Mouse (Mus musculus): Measurements from ENCODE around the gene Gsta2. TPM values are rescaled to one million over a fixed set of nuclear protein-coding genes. Genes with fewer than 3 reads are reported as not detected.

The Gsta2 gene
- polyA plus RNA-seq, 1 experiment from 2014 or later: 31.3 TPM

DNA sequence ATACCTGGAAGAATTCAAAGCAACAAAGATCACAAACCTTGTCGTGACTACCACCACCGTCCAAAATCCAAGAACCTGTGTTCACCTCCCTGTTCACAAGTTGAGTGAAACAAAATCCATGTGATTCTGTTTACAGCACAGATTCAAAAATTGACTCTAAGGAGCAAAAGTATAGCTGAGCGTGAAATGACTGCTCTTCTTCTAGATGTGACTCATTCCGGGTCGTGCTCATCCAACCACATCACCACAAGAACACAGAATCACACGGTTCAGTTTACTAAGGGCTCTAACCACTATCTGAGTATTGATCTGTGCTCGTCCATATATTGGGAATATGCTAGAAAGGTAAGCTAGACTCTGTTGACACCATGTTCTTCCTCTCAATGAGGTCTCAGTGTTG is 31.4 kb upstream of the Gsta2 start:
- WGBS: 86% methylated on average over 7 of the region's 7 CpGs
- ATAC-seq (ENCODE audit: insufficient read depth, low FRiP score): no peak
- no peak overlapping the region for H3K9ac ChIP-seq (ENCODE audit: low read length)

DNA sequence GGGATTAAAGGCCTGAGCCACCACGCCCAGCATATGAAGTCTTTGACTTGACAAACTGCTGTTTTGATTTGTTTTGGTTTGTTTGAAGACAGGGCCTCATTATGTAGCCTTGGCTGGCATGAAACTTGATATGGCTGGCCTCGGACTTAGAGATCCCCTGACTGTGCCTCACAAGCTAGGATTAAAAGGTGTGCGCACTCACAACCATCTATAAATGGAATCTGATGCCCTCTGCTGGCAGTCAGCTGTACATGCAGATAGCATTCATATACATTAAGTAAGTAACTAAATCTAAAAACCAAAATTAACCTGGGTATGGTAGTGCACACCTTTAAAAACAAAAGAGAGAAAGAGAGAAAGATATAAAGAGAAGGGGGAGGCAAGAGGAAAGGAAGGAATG is 30.3 kb upstream of the Gsta2 start:
- H3K27ac ChIP-seq (ENCODE audit: low read length): no peak overlapping the region
- ATAC-seq (ENCODE audit: insufficient read depth, low FRiP score): no peak
- H3K36me3 ChIP-seq (ENCODE audit: control insufficient read depth, insufficient read depth, low read length): no peaks in the 10 kb centered on the region
- WGBS: 47% methylated on average over 3 of the region's 3 CpGs
- no peaks in the 10 kb centered on the region for H3K27me3 ChIP-seq (ENCODE audit: control insufficient read depth, insufficient read depth, low read length)
- no peaks in the 10 kb centered on the region for H3K4me1 ChIP-seq (ENCODE audit: control insufficient read depth, insufficient read depth, low read length)
- no peak overlapping the region for H3K4me2 ChIP-seq (ENCODE audit: low read depth, low read length)
- H3K9ac ChIP-seq (ENCODE audit: low read length): no peak overlapping the region
- H3K4me3 ChIP-seq (replicated peaks; ENCODE audit: low read length): no peak overlapping the region
- H3K9me3 ChIP-seq (replicated peaks; ENCODE audit: control insufficient read depth, low read length): no peaks in the 10 kb centered on the region

More for the DNA sequence above, 31.4 kb upstream of the Gsta2 start:
- Histone ChIP-seq H3K9me3 (replicated peaks; ENCODE audit: control insufficient read depth, low read length) (no peaks in the 10 kb centered on the region), H3K4me3 (replicated peaks; ENCODE audit: low read length) (no peak overlapping the region), H3K36me3 (ENCODE audit: control insufficient read depth, insufficient read depth, low read length) (no peaks in the 10 kb centered on the region), H3K27me3 (ENCODE audit: control insufficient read depth, insufficient read depth, low read length) (no peaks in the 10 kb centered on the region), H3K4me1 (ENCODE audit: control insufficient read depth, insufficient read depth, low read length) (no peaks in the 10 kb centered on the region), H3K27ac (ENCODE audit: low read length) (no peak overlapping the region), H3K4me2 (ENCODE audit: low read depth, low read length) (no peak overlapping the region)

DNA sequence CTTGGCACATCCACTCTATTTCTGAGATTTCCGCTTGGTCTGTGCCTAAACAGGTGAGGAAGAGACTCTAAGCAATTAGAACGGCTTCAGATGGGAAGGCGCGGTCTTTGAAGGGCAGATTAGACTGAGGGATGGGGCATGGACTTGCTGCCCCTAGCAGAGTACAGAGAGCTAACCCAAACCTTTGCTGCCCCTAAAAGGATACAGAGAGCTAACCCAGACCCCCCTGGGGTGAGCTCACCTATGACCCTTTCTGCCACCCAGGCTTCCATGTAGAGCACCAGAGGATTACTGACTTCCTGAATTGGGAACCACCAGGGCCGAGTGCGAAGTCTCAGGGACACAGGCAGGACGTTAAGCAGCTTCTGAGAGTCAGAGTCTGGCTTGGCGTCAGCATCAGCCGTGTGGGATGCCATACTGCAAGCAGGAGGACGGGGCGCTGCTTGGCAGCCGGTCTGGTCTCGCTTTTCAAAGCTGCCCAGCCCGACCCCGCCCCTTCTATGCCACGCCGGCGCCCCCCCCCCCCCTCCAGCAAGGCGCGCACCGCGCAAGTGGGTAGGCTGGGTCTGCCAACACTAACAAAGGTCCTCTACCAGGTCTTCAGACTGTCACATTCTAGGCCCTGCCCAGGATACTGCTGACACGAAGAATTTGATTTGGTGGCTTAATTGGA is 22.7 kb upstream of the Gsta2 start, which contains the start of gene Ooep:
Gene Ooep (minus strand): TSS at position 613 of the 673 bp plus-strand sequence.
- ATAC-seq (ENCODE audit: insufficient read depth, low FRiP score): peak; percentile 60
- H3K9me3 ChIP-seq (replicated peaks; ENCODE audit: control insufficient read depth, low read length): no peaks in the 10 kb centered on the region
- H3K9ac ChIP-seq (ENCODE audit: low read length): peak within 1 kb of the TSS; percentile 43

DNA sequence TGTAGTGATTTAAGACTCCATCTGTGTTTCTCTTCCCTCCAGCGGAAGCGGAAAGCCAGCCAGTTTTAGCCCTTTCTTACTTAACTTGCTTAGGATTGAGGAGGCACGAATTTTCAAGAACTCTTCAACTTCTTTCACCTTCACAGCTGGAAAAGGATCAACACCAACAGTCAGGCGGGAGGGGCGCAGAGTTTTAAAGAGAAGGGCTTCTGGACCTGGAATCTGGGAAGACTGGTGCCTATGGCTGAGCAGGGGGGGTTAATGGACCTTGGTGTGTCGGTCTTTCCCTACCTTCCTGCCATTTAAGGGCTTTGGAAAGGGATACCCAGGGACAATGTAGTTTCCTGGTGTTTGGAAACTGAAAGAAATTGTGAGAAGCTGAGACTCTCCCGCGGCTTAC is 22.0 kb upstream of the Gsta2 start:
- Histone ChIP-seq H3K27ac (ENCODE audit: low read length) (no peak overlapping the region), H3K9ac (ENCODE audit: low read length) (no peak overlapping the region), H3K4me2 (ENCODE audit: low read depth, low read length) (peak overlapping the region; percentile 54; the same call in 1 of the 2 replicates), H3K36me3 (ENCODE audit: control insufficient read depth, insufficient read depth, low read length) (no peaks in the 10 kb centered on the region), H3K9me3 (replicated peaks; ENCODE audit: control insufficient read depth, low read length) (no peaks in the 10 kb centered on the region), H3K27me3 (ENCODE audit: control insufficient read depth, insufficient read depth, low read length) (peaks cover 8% of the 10 kb centered on the region; the same call in 1 of the 2 replicates), H3K4me3 (replicated peaks; ENCODE audit: low read length) (peak overlapping the region; percentile 28), H3K4me1 (ENCODE audit: control insufficient read depth, insufficient read depth, low read length) (peaks cover 3% of the 10 kb centered on the region)
- 52% methylated on average over 8 of the region's 8 CpGs for WGBS
- no peak for ATAC-seq (ENCODE audit: insufficient read depth, low FRiP score)

More for the DNA sequence above, 22.7 kb upstream of the Gsta2 start, which contains the start of gene Ooep:
- 4% methylated on average over 21 of the region's 23 CpGs for WGBS
- no peak within 1 kb of the TSS for H3K27ac ChIP-seq (ENCODE audit: low read length)
- H3K4me3 ChIP-seq (replicated peaks; ENCODE audit: low read length): peak within 1 kb of the TSS; percentile 28
- H3K27me3 ChIP-seq (ENCODE audit: control insufficient read depth, insufficient read depth, low read length): peaks cover 8% of the 10 kb centered on the region; the same call in 1 of the 2 replicates
- H3K36me3 ChIP-seq (ENCODE audit: control insufficient read depth, insufficient read depth, low read length): no peaks in the 10 kb centered on the region
- H3K4me2 ChIP-seq (ENCODE audit: low read depth, low read length): peak within 1 kb of the TSS; percentile 54
- peaks cover 3% of the 10 kb centered on the region for H3K4me1 ChIP-seq (ENCODE audit: control insufficient read depth, insufficient read depth, low read length)

DNA sequence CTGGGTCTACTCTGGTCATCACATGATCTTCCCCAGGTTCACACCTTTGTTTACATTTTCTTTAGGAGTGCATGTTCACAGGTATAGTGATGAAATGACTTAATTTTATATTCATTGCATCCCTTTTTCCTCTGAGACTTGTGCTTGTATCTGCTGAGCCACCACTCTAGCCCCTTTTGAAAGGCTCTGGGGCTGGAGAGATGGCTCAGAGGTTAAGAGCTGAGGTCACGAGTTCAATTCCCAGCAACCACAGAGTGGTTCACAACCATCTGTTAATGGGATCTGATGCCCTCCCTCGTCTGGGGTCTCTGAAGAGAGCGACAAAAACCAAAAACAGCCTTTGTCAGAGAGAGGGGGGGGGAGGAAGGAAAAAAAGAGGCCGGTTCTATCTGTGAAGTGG is 19.9 kb upstream of the Gsta2 start:
- no peak for ATAC-seq (ENCODE audit: insufficient read depth, low FRiP score)
- WGBS: 67% methylated on average over 4 of the region's 4 CpGs

DNA sequence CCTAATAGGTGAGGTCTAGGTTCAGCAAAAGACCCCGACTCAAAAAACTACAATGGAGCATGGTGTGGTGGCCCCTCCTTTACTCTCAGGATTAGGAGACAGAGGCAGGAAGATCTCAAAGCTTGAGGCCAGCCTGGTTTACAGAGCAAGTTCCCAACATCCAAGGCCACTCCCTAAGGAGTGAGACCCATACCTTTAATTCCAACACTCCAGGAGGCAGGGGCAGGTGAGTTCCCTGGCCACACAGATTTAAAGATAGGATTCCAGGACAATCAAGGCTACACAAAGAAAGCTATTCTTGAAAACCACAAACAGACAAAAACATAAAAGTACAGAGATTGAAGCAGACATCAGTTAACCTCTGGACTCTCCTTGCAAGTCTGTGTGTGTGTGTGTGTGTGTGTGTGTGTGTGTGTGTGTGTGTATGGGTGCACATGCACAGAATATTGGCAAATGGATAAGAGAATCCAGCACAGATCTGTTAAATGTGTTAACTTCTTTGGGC is 19.3 kb upstream of the Gsta2 start:
- 72% methylated on average over 1 of the region's 1 CpGs for WGBS
- Histone ChIP-seq H3K9me3 (replicated peaks; ENCODE audit: control insufficient read depth, low read length) (no peaks in the 10 kb centered on the region), H3K36me3 (ENCODE audit: control insufficient read depth, insufficient read depth, low read length) (no peaks in the 10 kb centered on the region), H3K27me3 (ENCODE audit: control insufficient read depth, insufficient read depth, low read length) (peaks cover 8% of the 10 kb centered on the region; the same call in 1 of the 2 replicates), H3K9ac (ENCODE audit: low read length) (no peak overlapping the region), H3K4me1 (ENCODE audit: control insufficient read depth, insufficient read depth, low read length) (peaks cover 3% of the 10 kb centered on the region), H3K4me2 (ENCODE audit: low read depth, low read length) (no peak overlapping the region), H3K27ac (ENCODE audit: low read length) (no peak overlapping the region), H3K4me3 (replicated peaks; ENCODE audit: low read length) (no peak overlapping the region)
- ATAC-seq (ENCODE audit: insufficient read depth, low FRiP score): no peak

More for the DNA sequence above, 19.9 kb upstream of the Gsta2 start:
- peaks cover 3% of the 10 kb centered on the region for H3K4me1 ChIP-seq (ENCODE audit: control insufficient read depth, insufficient read depth, low read length)
- H3K9ac ChIP-seq (ENCODE audit: low read length): no peak overlapping the region
- H3K4me2 ChIP-seq (ENCODE audit: low read depth, low read length): no peak overlapping the region
- H3K4me3 ChIP-seq (replicated peaks; ENCODE audit: low read length): no peak overlapping the region
- H3K9me3 ChIP-seq (replicated peaks; ENCODE audit: control insufficient read depth, low read length): no peaks in the 10 kb centered on the region
- peaks cover 8% of the 10 kb centered on the region; the same call in 1 of the 2 replicates for H3K27me3 ChIP-seq (ENCODE audit: control insufficient read depth, insufficient read depth, low read length)
- H3K36me3 ChIP-seq (ENCODE audit: control insufficient read depth, insufficient read depth, low read length): no peaks in the 10 kb centered on the region
- no peak overlapping the region for H3K27ac ChIP-seq (ENCODE audit: low read length)

DNA sequence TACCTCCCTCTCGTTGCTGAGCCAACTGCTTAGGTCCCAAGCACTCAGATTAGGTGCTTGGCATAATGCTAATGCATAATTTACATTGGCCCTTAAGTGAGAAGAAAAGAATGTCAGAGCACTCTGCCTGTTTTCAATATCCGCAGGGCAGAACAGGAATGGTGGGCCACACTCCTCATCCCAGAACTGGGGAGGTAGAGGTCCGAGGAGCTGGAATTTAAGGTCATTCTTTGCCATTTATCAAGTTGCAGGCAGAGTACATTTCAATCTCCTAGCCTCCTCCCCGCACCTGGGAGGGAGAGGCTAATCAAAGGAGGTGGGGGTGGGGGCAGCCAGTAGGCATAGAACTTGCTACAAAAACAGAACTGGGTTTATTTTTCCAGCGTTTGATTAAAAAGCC is 18.8 kb upstream of the Gsta2 start:
- peak; percentile 33; the same call in 1 of the 2 replicates for ATAC-seq (ENCODE audit: insufficient read depth, low FRiP score)
- WGBS: 31% methylated on average over 5 of the region's 5 CpGs

DNA sequence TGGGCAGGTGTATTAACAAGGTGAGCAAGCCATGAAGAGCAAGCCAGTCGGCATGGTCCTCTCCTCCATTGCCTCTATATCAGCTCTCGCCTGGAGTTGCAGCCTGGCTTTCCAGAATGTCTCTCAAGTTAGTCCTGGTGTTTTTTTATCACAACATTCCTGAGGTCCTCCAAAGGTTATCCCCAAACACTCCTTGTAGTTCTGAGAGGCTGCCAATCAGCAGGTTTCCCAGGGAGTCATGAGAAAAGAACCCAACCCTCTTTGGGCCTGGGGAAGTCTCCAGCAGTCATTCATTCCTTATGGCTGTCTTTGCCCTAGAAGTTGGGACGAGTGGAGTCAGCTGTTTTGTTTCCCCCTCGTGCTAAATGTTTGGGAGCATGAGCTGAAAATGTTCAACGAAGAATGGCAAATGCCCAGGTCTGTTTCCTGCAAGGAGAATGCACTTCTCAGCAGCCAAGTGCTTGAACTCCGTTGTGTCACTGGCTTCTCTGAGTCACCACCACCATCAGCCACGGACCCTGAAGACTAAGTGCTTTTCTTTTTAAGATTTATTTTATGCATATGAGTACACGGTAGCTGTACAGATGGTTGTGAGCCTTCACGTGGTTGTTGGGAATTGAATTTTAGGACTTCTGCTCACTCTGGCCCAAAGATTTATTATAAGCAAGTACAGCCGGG is 17.4 kb upstream of the Gsta2 start:
- Histone ChIP-seq H3K27me3 (ENCODE audit: control insufficient read depth, insufficient read depth, low read length) (peaks cover 4% of the 10 kb centered on the region; the same call in 1 of the 2 replicates), H3K27ac (ENCODE audit: low read length) (no peak overlapping the region), H3K4me2 (ENCODE audit: low read depth, low read length) (no peak overlapping the region), H3K4me3 (replicated peaks; ENCODE audit: low read length) (no peak overlapping the region), H3K9ac (ENCODE audit: low read length) (no peak overlapping the region), H3K9me3 (replicated peaks; ENCODE audit: control insufficient read depth, low read length) (no peaks in the 10 kb centered on the region), H3K4me1 (ENCODE audit: control insufficient read depth, insufficient read depth, low read length) (no peaks in the 10 kb centered on the region; the same call in 1 of the 2 replicates), H3K36me3 (ENCODE audit: control insufficient read depth, insufficient read depth, low read length) (no peaks in the 10 kb centered on the region)
- WGBS: 78% methylated on average over 10 of the region's 10 CpGs
- no peak for ATAC-seq (ENCODE audit: insufficient read depth, low FRiP score)

More for the DNA sequence above, 18.8 kb upstream of the Gsta2 start:
- Histone ChIP-seq H3K9me3 (replicated peaks; ENCODE audit: control insufficient read depth, low read length) (no peaks in the 10 kb centered on the region), H3K27me3 (ENCODE audit: control insufficient read depth, insufficient read depth, low read length) (peaks cover 8% of the 10 kb centered on the region; the same call in 1 of the 2 replicates), H3K4me3 (replicated peaks; ENCODE audit: low read length) (no peak overlapping the region), H3K4me1 (ENCODE audit: control insufficient read depth, insufficient read depth, low read length) (peaks cover 3% of the 10 kb centered on the region), H3K9ac (ENCODE audit: low read length) (no peak overlapping the region), H3K4me2 (ENCODE audit: low read depth, low read length) (no peak overlapping the region), H3K27ac (ENCODE audit: low read length) (no peak overlapping the region), H3K36me3 (ENCODE audit: control insufficient read depth, insufficient read depth, low read length) (no peaks in the 10 kb centered on the region)

DNA sequence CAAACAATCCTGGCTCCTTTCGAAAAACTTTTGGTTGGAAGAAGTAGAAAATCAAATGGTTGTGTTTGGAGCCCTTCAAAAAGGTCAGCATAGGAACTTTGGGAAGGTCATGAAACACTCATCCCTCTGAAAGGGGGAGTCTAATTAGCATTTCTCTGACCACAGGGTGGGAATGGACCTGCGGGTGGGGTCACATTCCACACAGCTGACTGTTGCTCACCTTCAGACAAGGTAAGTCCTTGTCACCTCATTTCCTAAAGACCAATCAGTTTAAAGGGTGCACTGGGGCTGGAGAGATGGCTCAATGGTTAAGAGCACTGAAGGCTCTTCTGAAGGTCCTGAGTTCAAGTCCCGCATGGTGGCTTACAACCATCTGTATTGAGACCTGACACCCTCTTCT is 15.9 kb upstream of the Gsta2 start:
- H3K4me3 ChIP-seq (replicated peaks; ENCODE audit: low read length): no peak overlapping the region
- 92% methylated on average over 3 of the region's 3 CpGs for WGBS
- ATAC-seq (ENCODE audit: insufficient read depth, low FRiP score): no peak
- H3K36me3 ChIP-seq (ENCODE audit: control insufficient read depth, insufficient read depth, low read length): no peaks in the 10 kb centered on the region
- no peak overlapping the region for H3K9ac ChIP-seq (ENCODE audit: low read length)
- no peak overlapping the region for H3K27ac ChIP-seq (ENCODE audit: low read length)
- H3K9me3 ChIP-seq (replicated peaks; ENCODE audit: control insufficient read depth, low read length): no peaks in the 10 kb centered on the region
- H3K4me1 ChIP-seq (ENCODE audit: control insufficient read depth, insufficient read depth, low read length): no peaks in the 10 kb centered on the region
- H3K27me3 ChIP-seq (ENCODE audit: control insufficient read depth, insufficient read depth, low read length): no peaks in the 10 kb centered on the region
- H3K4me2 ChIP-seq (ENCODE audit: low read depth, low read length): no peak overlapping the region

All from stomach, embryonic 16.5 days (tissue).